Mouse (Mus musculus) spleen, adult 2 months (tissue): ENCODE measurements around the gene Dgki. TPM values are rescaled to one million over a fixed set of nuclear protein-coding genes. Genes with fewer than 3 reads are reported as not detected.

Experiments used
- DNase-seq, 2 experiments: peaks; one replicate each; pipeline versions ENCODE4 v3.0.0 to v3.0.0-alpha.2; 2012 to 2021; ENCODE audit warnings: low spot score in 2 of 2, low read depth in 1 of 2
- H3K27ac ChIP-seq: fragments of 200-500 bp; 2 replicates; pipeline ENCODE4 v1.5.1; 2012; ENCODE audit warnings: low read length, inconsistent platforms; ENCODE audit not compliant: insufficient read depth
- H3K27me3 ChIP-seq: fragments of 200-500 bp; 2 replicates; pipeline ENCODE4 v1.6.1; 2012; ENCODE audit warnings: mild to moderate bottlenecking, moderate library complexity, low read length, inconsistent platforms; ENCODE audit not compliant: control insufficient read depth, insufficient read depth
- H3K36me3 ChIP-seq: fragments of 200-500 bp; 2 replicates; pipeline ENCODE4 v1.6.1; 2012; ENCODE audit warnings: mild to moderate bottlenecking, low read length, inconsistent platforms; ENCODE audit not compliant: control insufficient read depth, insufficient read depth
- H3K4me1 ChIP-seq: fragments of 200-500 bp; 2 replicates; pipeline ENCODE4 v1.6.1; 2011; ENCODE audit warnings: inconsistent platforms; ENCODE audit not compliant: control insufficient read depth, insufficient read depth, insufficient read length
- H3K4me3 ChIP-seq: fragments of 200-500 bp; 2 replicates; pipeline ENCODE4 v1.5.1; 2011; ENCODE audit warnings: mild to moderate bottlenecking, inconsistent platforms; ENCODE audit not compliant: insufficient read depth, insufficient read length; ENCODE audit errors: extremely low read depth
- CTCF ChIP-seq: fragments of 200-500 bp; IDR thresholded peaks from 2 replicates; pipeline ENCODE4 v1.5.1; 2011; ENCODE audit warnings: mild to moderate bottlenecking, inconsistent platforms; ENCODE audit not compliant: insufficient read depth, insufficient read length, insufficient replicate concordance; ENCODE audit errors: extremely low read depth
- POLR2A ChIP-seq: fragments of 200-500 bp; IDR thresholded peaks from 2 replicates; pipeline ENCODE4 v1.6.1; 2011; ENCODE audit warnings: low read depth, low read length, inconsistent platforms
- WGBS: fragments of 180-500 bp; shearing (Covaris S2); methylation state at CpG from one replicate; pipeline ENCODE4 v1.1.7; 2018; 5-methylcytosine and 5-hydroxymethylcytosine counted together
- polyA plus RNA-seq: library from polyadenylated mRNA; depleted of rRNA; stranded (reverse); fragments of >200 nt; gene quantifications from 2 replicates; pipeline ENCODE4 v1.2.3, GENCODE M21; 2012

Gene Dgki
- polyA plus RNA-seq, 1 experiment = 0.70 TPM

DNA sequence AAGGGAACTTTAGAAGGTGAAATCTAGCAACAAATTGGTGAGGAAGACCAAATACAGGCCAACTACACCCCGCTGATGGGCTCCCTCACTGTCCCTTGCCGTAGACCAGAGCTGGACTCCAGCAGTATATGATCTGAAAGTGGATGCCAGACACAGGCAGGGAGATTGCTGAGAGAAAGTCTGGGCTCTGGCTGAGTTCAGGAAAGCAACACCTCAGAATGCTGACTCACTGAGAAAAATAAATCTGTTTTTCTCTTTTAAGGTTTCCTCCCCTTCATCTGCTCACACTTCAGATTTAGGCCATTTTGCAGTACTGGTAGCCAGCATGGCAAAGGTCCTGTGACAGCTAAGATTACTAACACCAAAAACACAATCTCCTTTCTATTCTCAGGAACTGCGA, 311.2 kb downstream of the Dgki start:
- DNase-seq = no peak
- Histone ChIP-seq H3K4me3 (no peak overlapping the region), H3K27ac (no peak overlapping the region), H3K36me3 (no peaks in the 10 kb centered on the region), H3K27me3 (no peaks in the 10 kb centered on the region), H3K4me1 (no peaks in the 10 kb centered on the region)
- TF ChIP-seq CTCF = no peak
- no peak for TF ChIP-seq POLR2A
- 90% methylated on average over 3 of the region's 3 CpGs for WGBS

DNA sequence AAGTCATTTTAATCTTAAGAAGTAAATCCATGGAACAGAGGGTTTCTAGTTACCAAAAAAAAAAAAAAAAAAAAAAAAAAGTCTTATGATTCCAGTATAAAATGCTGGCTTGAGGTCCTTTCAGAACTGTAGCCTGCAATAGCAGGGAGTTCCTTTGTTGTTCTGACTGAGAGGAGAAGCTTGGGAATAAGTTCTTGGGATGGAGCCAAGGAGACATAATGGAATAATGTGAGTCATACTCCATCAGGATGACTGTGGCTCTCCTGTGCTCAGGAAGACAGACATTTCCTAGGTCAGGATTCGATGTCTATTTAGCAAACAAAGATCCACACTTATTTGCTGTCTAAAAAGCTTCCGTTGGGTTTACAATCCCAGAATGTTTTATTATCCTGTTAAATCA, 318.3 kb downstream of the Dgki start:
- WGBS = 89% methylated on average over 2 of the region's 2 CpGs
- no peak overlapping the region for H3K4me3 ChIP-seq
- no peaks in the 10 kb centered on the region for H3K4me1 ChIP-seq
- H3K36me3 ChIP-seq = no peaks in the 10 kb centered on the region
- H3K27ac ChIP-seq = no peak overlapping the region
- no peaks in the 10 kb centered on the region for H3K27me3 ChIP-seq
- TF ChIP-seq CTCF (no peak), POLR2A (no peak)
- no peak for DNase-seq

DNA sequence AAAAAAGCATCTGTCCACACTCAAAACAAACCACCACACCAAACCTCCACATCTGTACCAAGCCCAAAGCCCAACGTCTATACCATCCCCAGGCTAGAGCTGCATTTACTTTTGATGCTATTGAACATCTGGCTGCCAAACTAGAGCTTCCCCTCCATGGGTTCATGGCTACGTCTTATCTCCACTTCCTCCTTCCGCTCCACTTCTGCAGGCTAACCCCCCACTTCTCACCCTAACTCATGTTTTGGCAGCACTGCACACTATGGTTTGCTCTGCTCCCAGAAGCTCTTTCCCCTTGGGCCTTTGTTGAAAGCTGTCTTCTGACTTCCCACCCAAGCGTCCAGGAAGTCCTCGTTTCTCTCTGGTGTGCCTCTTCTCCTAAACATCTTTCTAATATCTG, 319.5 kb downstream of the Dgki start:
- no peak for TF ChIP-seq POLR2A
- no peak for TF ChIP-seq CTCF
- Histone ChIP-seq H3K27me3 (no peaks in the 10 kb centered on the region), H3K36me3 (no peaks in the 10 kb centered on the region), H3K4me3 (no peak overlapping the region), H3K4me1 (no peaks in the 10 kb centered on the region), H3K27ac (no peak overlapping the region)
- WGBS = 37% methylated on average over 5 of the region's 5 CpGs
- no peak for DNase-seq

DNA sequence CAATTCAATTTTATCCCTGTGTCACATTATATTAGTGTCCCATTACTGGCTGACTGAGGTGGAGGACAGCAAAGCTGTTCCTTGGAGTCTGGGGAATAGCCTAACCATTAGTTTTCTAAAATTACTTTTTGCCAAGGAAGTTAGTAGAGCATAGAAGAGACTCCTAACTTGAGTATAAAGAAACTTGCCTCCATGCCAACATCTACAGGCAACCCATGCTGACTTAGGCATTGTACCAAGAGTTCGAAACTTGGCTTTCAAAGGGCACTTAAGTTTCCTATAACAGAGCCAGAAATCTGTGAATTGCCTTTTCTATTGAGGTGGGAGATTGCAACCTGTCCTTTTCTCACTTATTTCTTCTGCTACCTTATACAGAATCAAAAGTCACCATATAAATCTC, 321.8 kb downstream of the Dgki start:
- WGBS = 77% methylated on average over 1 of the region's 1 CpGs
- Histone ChIP-seq H3K4me1 (no peaks in the 10 kb centered on the region), H3K4me3 (no peak overlapping the region), H3K27me3 (no peaks in the 10 kb centered on the region), H3K27ac (no peak overlapping the region), H3K36me3 (no peaks in the 10 kb centered on the region)
- DNase-seq = no peak
- TF ChIP-seq CTCF (no peak), POLR2A (no peak)

DNA sequence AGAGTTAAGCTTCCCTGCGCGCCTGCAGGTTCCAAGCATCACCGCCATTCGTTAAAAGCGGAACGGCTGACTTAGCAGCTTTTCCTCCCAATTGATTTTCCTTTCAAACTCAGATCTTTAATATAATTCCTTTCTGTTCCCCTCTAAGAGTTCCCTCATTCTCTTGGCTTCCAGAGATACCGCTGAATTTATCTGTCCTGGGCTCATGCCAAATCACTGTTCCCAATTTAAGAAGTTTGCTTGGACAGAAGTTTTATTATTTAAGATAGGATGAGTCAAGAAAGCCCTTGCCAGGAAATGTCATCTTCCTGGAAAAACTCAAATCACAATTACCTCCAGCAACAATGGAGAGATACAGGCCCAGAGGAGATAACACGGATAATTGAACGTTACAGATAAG, 326.9 kb downstream of the Dgki start:
- 89% methylated on average over 9 of the region's 9 CpGs for WGBS
- no peaks in the 10 kb centered on the region for H3K27me3 ChIP-seq

DNA sequence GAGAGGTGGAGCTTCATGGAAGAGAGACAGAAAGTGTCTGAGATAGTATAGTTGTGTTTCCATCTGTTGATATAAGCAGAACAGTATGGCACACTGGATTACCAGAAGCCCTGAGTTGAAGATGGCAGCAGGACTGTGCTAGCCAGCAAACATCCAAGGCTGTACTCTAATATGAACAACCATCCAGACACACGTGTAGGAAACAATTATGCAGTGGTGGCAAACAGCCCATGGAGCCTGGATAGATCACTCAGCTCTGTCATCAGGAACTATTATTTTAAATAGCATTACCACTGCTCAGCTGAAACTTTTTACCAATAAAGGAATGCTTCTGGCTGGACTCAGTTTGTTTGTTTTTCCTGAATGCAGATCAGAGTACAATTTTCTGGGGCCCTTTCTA, 327.5 kb downstream of the Dgki start:
- TF ChIP-seq POLR2A (no peak), CTCF (no peak)
- H3K27me3 ChIP-seq = no peaks in the 10 kb centered on the region
- H3K27ac ChIP-seq = no peak overlapping the region
- no peaks in the 10 kb centered on the region for H3K4me1 ChIP-seq
- WGBS = 48% methylated on average over 1 of the region's 1 CpGs
- no peaks in the 10 kb centered on the region for H3K36me3 ChIP-seq
- H3K4me3 ChIP-seq = no peak overlapping the region
- no peak for DNase-seq

More for the DNA sequence above, 326.9 kb downstream of the Dgki start:
- Histone ChIP-seq H3K27ac (no peak overlapping the region), H3K4me1 (no peaks in the 10 kb centered on the region), H3K4me3 (no peak overlapping the region), H3K36me3 (no peaks in the 10 kb centered on the region)
- TF ChIP-seq CTCF = no peak
- TF ChIP-seq POLR2A = no peak
- DNase-seq = no peak

DNA sequence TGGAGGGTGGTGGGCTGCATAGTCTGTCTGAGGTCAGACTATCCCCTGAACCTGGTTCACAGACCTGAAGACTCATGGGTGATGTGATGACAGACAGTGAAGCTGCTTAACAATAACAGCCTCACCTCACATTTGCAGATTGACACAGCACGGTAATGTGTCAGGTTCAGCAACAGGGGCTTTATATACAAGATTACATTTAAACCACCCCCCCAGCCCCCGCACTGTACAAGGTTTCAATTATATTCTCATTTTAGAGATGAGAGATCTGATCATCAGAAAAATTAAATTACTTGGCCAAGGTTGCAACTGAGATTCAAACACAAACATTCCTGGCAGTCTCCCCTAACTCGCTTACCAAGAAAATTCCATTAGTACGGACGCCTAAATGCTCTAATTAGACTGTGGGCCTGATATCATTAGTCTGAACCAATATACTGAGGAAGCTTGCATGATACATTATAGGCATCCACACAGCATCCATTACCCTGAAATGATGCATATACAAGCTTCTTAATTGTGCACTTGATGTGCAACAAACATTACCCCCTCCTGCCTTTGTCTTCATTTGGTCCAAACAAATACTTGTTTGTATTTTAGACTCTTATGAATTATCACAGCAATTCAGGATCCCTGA, 330.6 kb downstream of the Dgki start:
- no peak for DNase-seq
- Histone ChIP-seq H3K27ac (no peak overlapping the region), H3K27me3 (no peaks in the 10 kb centered on the region), H3K36me3 (no peaks in the 10 kb centered on the region), H3K4me1 (no peaks in the 10 kb centered on the region), H3K4me3 (no peak overlapping the region)
- 95% methylated on average over 5 of the region's 5 CpGs for WGBS
- TF ChIP-seq CTCF = no peak
- no peak for TF ChIP-seq POLR2A
